Mouse (Mus musculus) spleen, adult 12 weeks (tissue): ENCODE data around the gene Ctsr.
"Not testable (repeated sequence)": the region's sequence is repeated elsewhere in the genome, so short reads cannot be mapped to it uniquely, and the experiment has no call there.

Experiments
- DNase-seq: peaks from one replicate; pipeline ENCODE4 v3.0.0; 2022; ENCODE audit warnings: low spot score

Gene Ctsr

GRCm38 (mm10) chr13:61164156-61164555 lies at the start of gene Ctsr:
Gene Ctsr (minus strand): TSS chr13:61164256.
- no peak for DNase-seq

DNA sequence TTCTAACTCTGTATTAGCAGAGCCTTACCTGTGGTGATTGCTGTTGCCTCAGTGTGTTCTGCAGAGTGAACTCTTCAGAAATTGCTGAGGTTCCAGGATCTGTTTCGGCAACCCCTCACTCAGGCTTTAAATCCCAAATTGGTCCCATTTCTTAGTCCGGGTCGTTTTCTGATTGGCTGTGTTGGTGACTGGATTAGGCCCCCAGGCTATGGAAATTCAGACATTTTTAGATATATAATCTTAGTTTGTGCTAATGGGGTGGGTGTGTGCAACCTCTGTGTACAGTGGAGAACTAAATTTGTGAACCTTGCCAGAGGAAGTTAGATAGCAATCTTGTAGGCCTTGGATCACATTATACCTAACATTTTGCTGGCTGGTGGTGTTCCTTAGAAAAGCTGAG lies 39.3 kb upstream of the Ctsr start, which contains the start of gene Cts6:
Gene Cts6, minus strand, starts transcription at position 101 of the 400 bp plus-strand sequence.
- DNase-seq, result no peak

DNA sequence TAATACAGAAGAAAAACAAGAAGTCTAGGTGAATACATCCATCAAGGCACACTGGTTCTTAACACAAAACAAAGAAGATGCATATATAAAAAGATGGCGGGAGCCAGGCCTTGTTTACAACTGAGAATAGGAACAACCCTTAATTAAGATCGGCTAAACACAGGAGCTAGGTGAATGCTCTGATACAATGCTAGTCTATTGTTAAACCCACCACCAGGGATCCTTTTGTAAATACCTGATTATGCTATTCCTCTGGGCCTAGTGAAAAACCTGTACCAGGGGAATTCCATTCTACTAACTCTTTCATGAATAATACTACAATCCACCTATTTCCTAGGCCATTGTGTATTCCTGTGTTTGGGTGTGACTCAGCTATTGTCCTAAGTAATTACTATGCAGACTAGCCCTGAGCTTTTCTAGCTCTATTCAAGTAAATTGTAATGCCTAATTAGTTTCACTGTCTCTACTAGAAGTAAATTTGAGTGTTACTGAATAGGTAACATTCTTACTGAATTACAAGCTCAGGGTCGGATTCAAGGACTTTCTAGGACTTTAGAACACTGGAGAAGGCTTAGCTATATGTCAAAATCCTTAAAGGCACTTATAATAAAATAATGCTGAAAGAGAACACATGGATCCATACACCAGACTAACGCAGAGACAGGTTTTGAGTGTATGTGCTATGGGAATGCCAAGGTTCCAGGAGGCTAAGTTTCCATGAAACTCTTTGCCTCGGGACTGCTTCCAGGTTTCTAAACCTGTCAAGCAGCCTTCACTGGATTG lies 21.3 kb upstream of the Ctsr start:
- not testable (repeated sequence) for DNase-seq

GRCm38 (mm10) chr13:61164622-61165021 lies 566 bp upstream of the Ctsr start:
- no peak for DNase-seq
